Mouse (Mus musculus) spleen, adult 18-20 months (tissue): ENCODE measurements around the gene Hist2h4.
"Not testable (repeated sequence)": the region's sequence is repeated elsewhere in the genome, so short reads cannot be mapped to it uniquely, and the experiment has no call there.

Experiments
- DNase-seq, 2 experiments: peaks; one replicate each; pipeline ENCODE4 v3.0.0; 2022; ENCODE audit warnings: mixed read lengths in 2 of 2

Gene Hist2h4

DNA sequence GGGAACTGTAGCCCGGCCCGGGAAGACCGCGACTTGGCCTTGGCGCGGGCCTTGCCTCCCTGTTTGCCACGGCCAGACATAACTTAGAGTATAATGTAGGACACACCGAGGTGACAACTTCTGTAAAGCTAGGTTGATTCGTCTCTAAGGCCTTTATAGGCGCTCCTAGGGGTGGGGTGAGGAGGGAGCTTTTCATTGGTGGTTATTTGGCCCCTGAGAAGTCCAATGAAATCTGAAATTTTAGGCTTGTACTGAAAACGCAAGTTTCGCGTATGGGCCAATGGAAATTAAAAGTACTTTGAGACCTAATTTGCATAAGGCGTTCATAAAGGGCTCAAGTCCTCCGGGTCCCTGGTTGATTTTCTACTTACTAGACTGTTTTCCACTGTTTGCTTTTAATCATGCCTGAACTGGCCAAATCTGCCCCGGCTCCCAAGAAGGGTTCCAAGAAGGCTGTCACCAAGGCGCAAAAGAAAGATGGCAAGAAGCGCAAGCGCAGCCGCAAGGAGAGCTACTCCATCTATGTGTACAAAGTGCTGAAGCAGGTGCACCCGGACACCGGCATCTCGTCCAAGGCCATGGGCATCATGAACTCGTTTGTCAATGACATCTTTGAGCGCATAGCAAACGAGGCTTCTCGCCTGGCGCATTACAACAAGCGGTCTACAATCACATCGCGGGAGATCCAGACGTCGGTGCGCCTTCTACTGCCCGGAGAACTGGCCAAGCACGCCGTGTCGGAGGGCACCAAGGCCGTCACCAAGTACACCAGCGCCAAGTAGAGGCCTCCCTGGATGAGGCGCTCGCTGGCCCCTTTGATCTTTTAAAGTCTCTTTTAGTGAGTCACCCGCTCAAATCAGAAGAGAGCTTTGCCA, 42.1 kb downstream of the Hist2h4 start, which contains the start of the genes Hist2h2ac and Hist2h2be:
Hist2h2ac (minus strand) TSS at position 116 of the 875 bp plus-strand sequence.
Hist2h2be (plus strand) TSS at position 355 of the 875 bp plus-strand sequence.
- peak; percentile 74 to 80 for DNase-seq

DNA sequence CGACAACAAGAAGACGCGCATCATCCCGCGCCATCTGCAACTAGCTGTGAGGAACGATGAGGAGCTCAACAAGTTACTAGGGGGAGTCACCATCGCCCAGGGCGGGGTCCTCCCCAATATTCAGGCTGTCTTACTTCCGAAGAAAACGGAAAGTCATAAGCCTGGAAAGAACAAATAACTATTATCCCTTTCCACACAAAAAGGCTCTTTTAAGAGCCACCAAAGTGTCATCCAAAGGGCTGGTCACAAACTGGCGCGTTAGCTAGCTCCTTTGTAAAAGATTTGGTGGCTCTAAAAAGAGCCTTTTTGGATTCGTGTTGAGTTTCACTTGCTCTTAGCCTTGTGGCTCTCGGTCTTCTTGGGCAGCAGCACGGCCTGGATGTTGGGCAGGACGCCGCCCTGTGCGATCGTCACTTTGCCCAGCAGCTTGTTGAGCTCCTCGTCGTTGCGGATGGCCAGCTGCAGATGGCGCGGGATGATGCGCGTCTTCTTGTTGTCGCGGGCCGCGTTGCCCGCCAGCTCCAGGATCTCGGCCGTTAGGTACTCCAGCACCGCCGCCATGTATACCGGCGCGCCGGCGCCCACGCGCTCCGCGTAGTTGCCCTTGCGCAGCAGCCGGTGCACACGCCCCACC, 42.9 kb downstream of the Hist2h4 start:
- not testable (repeated sequence) for DNase-seq

GRCm38 (mm10) chr3:96219661-96220130, 43.4 kb downstream of the Hist2h4 start, which contains the start of the genes Bola1 and Hist2h2ab:
Gene Bola1, minus strand, starts transcription at chr3:96219709.
Gene Hist2h2ab, plus strand, starts transcription at chr3:96219865.
- peak; percentile 73 to 77 for DNase-seq

GRCm38 (mm10) chr3:96219191-96219641, 43.9 kb downstream of the Hist2h4 start:
- DNase-seq, result peak; percentile 19 to 42
